Mouse (Mus musculus): ENCODE results near the gene Aldh1a1.

DNA sequence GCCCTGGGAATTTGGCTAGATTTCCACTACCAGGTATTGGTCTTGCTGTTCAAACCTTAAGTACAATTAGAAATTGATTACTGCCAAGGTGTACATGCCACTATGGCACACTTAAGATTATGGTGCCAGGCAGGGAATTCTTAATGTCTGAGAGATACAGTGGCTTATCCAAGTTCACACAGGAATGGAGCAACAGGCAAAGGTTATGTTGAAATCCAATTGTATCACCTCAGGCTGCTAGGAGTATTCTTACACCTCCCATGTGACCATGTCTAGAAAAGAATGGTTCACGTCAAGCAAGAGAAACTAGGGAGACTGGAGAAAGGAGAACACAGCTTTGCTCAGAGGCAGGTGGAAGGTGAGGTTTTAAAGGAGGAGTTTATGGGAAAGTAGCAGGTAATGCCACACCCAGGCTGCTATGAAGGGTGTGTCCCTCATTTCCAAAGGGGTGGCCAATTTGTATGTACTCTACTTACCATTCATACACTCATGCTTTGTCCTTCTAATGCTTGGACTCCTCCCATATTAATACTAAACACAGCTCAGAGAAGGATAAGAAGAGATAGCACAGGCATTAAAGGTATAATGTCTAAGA is 160.7 kb downstream of the Aldh1a1 start:
- no peak for TF ChIP-seq CTCF (IDR thresholded peaks at IDR 0.05; ENCODE audit: control insufficient read depth, insufficient read depth, insufficient read length)
- no peak for TF ChIP-seq MAX (IDR thresholded peaks at IDR 0.05)
- TF ChIP-seq FOSL1 (IDR thresholded peaks at IDR 0.05; ENCODE audit: insufficient read depth, low read length, poor library complexity, severe bottlenecking), result no peak

All from C2C12 (cell line).